Mouse (Mus musculus): ENCODE results near the gene Lingo1. TPM values are rescaled to one million over a fixed set of nuclear protein-coding genes. Genes with fewer than 3 reads are reported as not detected.

Lingo1 gene
- polyA plus RNA-seq, 1 experiment from 2014 or later: 1.0 TPM

DNA sequence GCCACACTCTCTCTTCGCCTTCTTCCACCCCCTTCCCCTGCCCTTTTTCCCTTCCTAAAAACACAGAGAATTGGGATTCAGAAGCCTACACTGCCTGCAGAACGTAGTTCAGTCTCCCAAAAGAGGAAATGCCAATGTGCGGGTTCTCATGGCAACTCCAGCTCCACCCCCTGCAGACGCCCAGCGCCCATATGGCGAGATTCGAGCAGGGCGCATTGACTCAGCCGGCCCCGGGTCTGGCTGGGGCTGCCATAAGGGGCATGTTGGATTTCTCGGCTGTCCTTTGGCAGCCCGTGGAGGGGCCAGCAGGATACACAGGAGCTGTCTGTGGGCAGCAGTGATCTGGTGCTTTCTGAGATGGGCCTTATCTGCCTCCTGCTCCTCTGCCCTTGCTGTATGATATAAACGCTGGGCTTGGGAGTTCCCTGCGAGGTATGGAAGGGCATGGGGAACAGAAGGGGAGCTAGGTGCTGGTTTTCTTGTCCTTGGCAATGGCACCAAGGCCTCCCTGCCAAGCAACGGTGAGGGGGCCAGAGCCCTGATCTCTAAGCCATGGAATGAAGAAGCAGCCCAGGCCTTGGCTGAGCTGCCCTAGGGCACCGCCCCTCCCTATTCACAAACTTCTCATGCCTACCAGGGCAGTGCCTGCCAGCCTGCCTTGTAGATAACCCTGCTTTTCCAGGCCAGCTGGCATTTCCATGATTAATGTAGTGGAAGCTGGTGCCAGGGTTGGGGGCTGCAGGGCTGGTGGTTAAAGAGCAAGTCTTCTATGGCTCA is 139.3 kb downstream of the Lingo1 start:
- WGBS: 47% methylated on average over 16 of the region's 16 CpGs
- H3K4me3 ChIP-seq (ENCODE audit: low read length): no peak overlapping the region
- no peaks in the 10 kb centered on the region for H3K4me1 ChIP-seq (ENCODE audit: control insufficient read depth, insufficient read depth, low read length)
- H3K27me3 ChIP-seq (replicated peaks; ENCODE audit: control insufficient read depth, insufficient read depth, low read length): no peaks in the 10 kb centered on the region
- no peak overlapping the region for H3K27ac ChIP-seq (ENCODE audit: low read length)
- no peak overlapping the region for H3K9ac ChIP-seq (ENCODE audit: low read depth, low read length)
- no peak overlapping the region for H3K4me2 ChIP-seq (ENCODE audit: low read depth, low read length)
- ATAC-seq: no peak
- no peaks in the 10 kb centered on the region for H3K36me3 ChIP-seq (ENCODE audit: control insufficient read depth, insufficient read depth, low read length)
- no peaks in the 10 kb centered on the region for H3K9me3 ChIP-seq (ENCODE audit: control insufficient read depth, low read length)

DNA sequence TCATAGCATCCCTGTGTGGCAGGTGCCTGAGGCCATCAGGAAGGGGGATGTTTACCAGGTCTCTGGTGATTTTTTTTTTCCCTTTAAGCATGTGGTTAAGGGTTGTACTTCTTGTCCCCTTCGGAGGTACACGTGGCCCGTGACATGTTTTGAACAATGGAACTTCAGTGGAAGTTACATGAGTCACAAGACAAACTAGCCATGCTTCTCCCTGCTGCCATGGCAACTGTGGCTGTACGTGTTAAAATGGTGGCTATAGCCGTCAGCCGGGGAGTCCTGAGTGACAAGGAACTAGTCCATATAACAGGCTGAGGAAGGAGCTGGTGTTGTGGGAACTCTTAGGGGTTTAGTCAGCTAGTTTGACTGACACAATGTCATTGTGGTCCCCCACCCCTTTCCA is 141.1 kb downstream of the Lingo1 start:
- no peaks in the 10 kb centered on the region for H3K9me3 ChIP-seq (ENCODE audit: control insufficient read depth, low read length)
- no peak for ATAC-seq
- H3K4me2 ChIP-seq (ENCODE audit: low read depth, low read length): no peak overlapping the region
- no peak overlapping the region for H3K4me3 ChIP-seq (ENCODE audit: low read length)
- H3K4me1 ChIP-seq (ENCODE audit: control insufficient read depth, insufficient read depth, low read length): no peaks in the 10 kb centered on the region
- no peaks in the 10 kb centered on the region for H3K36me3 ChIP-seq (ENCODE audit: control insufficient read depth, insufficient read depth, low read length)
- no peak overlapping the region for H3K27ac ChIP-seq (ENCODE audit: low read length)
- H3K27me3 ChIP-seq (replicated peaks; ENCODE audit: control insufficient read depth, insufficient read depth, low read length): no peaks in the 10 kb centered on the region
- 67% methylated on average over 6 of the region's 6 CpGs for WGBS
- no peak overlapping the region for H3K9ac ChIP-seq (ENCODE audit: low read depth, low read length)

DNA sequence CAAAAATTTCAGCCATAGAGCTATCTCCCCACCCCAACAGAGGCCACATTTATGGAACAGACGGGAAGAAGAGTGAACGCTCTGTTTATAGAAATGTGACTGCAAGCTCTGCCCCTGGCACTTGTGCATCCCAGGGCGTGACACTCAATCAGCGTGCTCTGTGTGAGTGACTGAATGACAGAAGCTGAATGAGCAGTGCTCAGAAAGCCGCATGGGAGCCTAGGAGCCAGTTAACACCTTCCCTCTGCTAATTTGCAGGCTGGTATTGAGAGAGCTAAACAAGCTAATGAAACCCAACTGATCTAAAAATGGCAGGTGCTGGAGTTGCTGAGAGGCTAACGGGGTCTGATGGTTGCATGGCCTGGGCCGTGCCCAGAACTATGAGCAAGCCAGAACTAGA is 143.7 kb downstream of the Lingo1 start:
- ATAC-seq: no peak
- Histone ChIP-seq H3K27me3 (replicated peaks; ENCODE audit: control insufficient read depth, insufficient read depth, low read length) (no peaks in the 10 kb centered on the region), H3K9ac (ENCODE audit: low read depth, low read length) (no peak overlapping the region), H3K4me2 (ENCODE audit: low read depth, low read length) (no peak overlapping the region), H3K9me3 (ENCODE audit: control insufficient read depth, low read length) (no peaks in the 10 kb centered on the region), H3K27ac (ENCODE audit: low read length) (no peak overlapping the region), H3K4me1 (ENCODE audit: control insufficient read depth, insufficient read depth, low read length) (no peaks in the 10 kb centered on the region; the same call in 1 of the 2 replicates), H3K36me3 (ENCODE audit: control insufficient read depth, insufficient read depth, low read length) (no peaks in the 10 kb centered on the region), H3K4me3 (ENCODE audit: low read length) (no peak overlapping the region)
- 75% methylated on average over 7 of the region's 7 CpGs for WGBS

DNA sequence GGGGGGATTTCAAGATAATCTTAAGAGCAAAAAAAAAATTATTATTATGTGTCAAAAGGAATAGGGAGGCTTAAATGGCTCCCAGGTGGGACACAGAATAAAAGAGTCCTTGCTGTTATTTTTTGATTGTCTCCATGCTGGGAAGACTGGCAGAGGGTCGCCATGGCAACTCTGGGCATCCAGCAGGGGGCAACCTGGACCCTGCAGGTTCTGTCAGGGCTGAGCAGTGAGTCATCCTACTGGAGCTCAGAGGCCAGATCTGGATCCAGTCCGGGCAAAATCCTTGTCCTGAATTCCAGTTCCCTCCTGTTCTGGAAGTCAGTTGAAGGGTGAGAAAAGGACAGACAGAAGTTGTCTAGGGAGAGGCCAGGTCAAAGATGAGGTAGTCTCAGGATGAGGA is 144.7 kb downstream of the Lingo1 start:
- 37% methylated on average over 2 of the region's 2 CpGs for WGBS
- Histone ChIP-seq H3K27ac (ENCODE audit: low read length) (no peak overlapping the region), H3K36me3 (ENCODE audit: control insufficient read depth, insufficient read depth, low read length) (no peaks in the 10 kb centered on the region), H3K9ac (ENCODE audit: low read depth, low read length) (no peak overlapping the region), H3K4me1 (ENCODE audit: control insufficient read depth, insufficient read depth, low read length) (no peaks in the 10 kb centered on the region; the same call in 1 of the 2 replicates), H3K4me3 (ENCODE audit: low read length) (no peak overlapping the region), H3K4me2 (ENCODE audit: low read depth, low read length) (no peak overlapping the region), H3K9me3 (ENCODE audit: control insufficient read depth, low read length) (no peaks in the 10 kb centered on the region), H3K27me3 (replicated peaks; ENCODE audit: control insufficient read depth, insufficient read depth, low read length) (no peaks in the 10 kb centered on the region)
- ATAC-seq: no peak

DNA sequence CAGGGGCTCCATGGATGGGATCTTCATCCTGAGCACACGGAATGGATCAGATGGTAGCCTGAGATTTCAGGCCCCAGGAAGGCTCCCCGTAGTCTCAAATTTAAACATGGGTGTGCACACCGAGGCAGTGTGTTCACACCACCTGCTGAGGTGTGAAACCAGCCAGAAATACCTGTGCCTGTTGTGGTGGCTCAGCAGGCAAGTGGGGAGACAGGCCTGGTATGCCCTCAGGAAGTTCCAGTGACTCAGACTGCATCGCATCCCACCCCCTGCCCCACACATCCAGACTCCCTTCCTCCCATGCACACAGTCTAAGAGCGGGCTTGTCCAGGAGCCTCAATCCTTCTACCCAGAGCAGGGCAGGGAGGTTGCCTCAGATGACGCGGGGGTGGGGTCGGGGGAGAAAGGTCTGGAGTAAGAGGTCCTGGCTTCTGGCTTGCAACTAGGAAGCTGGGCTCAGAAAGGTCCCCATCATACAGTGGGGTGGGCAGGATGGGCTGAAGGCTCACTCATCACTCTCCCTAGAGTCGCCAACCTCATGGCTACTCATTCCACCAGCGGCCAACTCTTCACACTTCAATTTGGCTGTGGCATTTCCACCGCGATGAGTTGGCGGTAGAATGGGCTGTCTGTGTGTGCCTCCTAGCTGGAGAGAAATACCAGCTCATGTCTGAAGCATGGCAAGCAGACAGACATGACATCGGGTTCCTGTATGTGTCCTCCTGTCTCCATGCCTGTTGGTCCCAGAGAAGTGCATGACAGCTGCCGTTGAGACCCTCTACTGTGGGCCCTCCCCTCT is 149.8 kb downstream of the Lingo1 start:
- H3K4me2 ChIP-seq (ENCODE audit: low read depth, low read length): no peak overlapping the region
- H3K9me3 ChIP-seq (ENCODE audit: control insufficient read depth, low read length): no peaks in the 10 kb centered on the region
- H3K27me3 ChIP-seq (replicated peaks; ENCODE audit: control insufficient read depth, insufficient read depth, low read length): no peaks in the 10 kb centered on the region
- no peaks in the 10 kb centered on the region for H3K36me3 ChIP-seq (ENCODE audit: control insufficient read depth, insufficient read depth, low read length)
- WGBS: 88% methylated on average over 15 of the region's 15 CpGs
- no peak overlapping the region for H3K9ac ChIP-seq (ENCODE audit: low read depth, low read length)
- ATAC-seq: no peak
- no peak overlapping the region for H3K27ac ChIP-seq (ENCODE audit: low read length)
- H3K4me3 ChIP-seq (ENCODE audit: low read length): no peak overlapping the region
- H3K4me1 ChIP-seq (ENCODE audit: control insufficient read depth, insufficient read depth, low read length): no peaks in the 10 kb centered on the region; the same call in 1 of the 2 replicates

DNA sequence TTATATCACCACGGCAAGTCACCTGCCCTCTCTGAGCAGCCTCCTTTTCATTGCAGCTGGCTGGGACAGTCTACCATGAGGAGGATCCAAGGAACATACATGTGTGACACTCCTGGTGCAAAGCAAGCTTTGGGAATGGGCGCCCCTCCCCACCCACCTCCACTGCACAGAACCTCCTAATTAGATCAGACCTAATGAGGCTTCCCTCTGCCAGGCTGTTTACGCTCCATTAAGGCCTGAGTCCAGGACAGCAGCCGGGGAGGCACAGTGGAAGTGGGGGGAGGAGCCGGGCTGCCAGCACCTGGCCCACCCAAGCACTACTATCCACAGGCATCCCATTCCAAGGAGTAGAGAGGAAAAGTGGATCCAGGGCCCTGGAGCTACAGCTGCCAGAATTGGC is 152.8 kb downstream of the Lingo1 start:
- H3K4me1 ChIP-seq (ENCODE audit: control insufficient read depth, insufficient read depth, low read length): no peaks in the 10 kb centered on the region
- no peak overlapping the region for H3K4me2 ChIP-seq (ENCODE audit: low read depth, low read length)
- no peak for ATAC-seq
- no peak overlapping the region for H3K4me3 ChIP-seq (ENCODE audit: low read length)
- H3K9ac ChIP-seq (ENCODE audit: low read depth, low read length): no peak overlapping the region
- 0 out of 2 replicates have a peak, but pooled peaks cover 3% of the 10 kb centered on the region for H3K27me3 ChIP-seq (replicated peaks; ENCODE audit: control insufficient read depth, insufficient read depth, low read length)
- H3K36me3 ChIP-seq (ENCODE audit: control insufficient read depth, insufficient read depth, low read length): no peaks in the 10 kb centered on the region
- WGBS: 49% methylated on average over 5 of the region's 5 CpGs
- no peaks in the 10 kb centered on the region for H3K9me3 ChIP-seq (ENCODE audit: control insufficient read depth, low read length)
- H3K27ac ChIP-seq (ENCODE audit: low read length): no peak overlapping the region

DNA sequence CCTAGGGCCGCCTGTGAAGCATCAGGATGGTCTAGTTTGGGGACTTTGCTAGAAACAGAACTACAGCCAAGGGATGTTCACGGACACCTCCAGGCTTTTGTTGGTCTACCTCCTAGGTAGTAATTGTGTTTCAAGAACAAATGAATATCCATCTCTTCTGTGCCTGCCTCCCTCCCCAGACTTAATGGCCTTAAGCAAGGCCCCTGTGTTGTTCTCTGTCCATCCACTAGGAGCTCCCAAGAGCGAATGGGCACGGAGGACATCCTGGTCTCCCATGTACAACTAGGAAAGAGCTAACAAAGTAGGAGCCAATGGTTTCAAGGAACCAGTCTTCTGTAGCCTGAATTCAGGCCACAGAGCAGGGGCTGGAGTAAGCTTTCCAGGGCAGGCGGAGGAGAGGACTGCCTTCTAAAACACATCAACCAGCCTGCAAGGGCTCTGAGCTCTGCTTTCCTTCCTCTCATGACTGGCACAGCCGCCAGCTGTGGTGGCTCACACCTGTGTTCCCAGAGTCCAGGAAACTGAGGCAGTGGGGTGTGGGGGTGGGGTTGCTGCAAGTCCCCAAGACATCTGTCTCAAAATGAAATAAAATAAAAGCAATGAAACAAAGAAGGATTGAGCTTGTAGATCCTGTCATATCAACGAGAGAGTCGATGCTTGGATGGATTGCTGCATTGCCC is 157.9 kb downstream of the Lingo1 start:
- no peak for ATAC-seq
- 57% methylated on average over 8 of the region's 8 CpGs for WGBS
- no peak overlapping the region for H3K4me3 ChIP-seq (ENCODE audit: low read length)
- no peaks in the 10 kb centered on the region for H3K36me3 ChIP-seq (ENCODE audit: control insufficient read depth, insufficient read depth, low read length)
- H3K9me3 ChIP-seq (ENCODE audit: control insufficient read depth, low read length): no peaks in the 10 kb centered on the region
- peaks cover 45% of the 10 kb centered on the region for H3K27me3 ChIP-seq (replicated peaks; ENCODE audit: control insufficient read depth, insufficient read depth, low read length)
- no peak overlapping the region for H3K4me2 ChIP-seq (ENCODE audit: low read depth, low read length)
- no peak overlapping the region for H3K9ac ChIP-seq (ENCODE audit: low read depth, low read length)
- no peak overlapping the region for H3K27ac ChIP-seq (ENCODE audit: low read length)
- peaks cover 21% of the 10 kb centered on the region for H3K4me1 ChIP-seq (ENCODE audit: control insufficient read depth, insufficient read depth, low read length)

DNA sequence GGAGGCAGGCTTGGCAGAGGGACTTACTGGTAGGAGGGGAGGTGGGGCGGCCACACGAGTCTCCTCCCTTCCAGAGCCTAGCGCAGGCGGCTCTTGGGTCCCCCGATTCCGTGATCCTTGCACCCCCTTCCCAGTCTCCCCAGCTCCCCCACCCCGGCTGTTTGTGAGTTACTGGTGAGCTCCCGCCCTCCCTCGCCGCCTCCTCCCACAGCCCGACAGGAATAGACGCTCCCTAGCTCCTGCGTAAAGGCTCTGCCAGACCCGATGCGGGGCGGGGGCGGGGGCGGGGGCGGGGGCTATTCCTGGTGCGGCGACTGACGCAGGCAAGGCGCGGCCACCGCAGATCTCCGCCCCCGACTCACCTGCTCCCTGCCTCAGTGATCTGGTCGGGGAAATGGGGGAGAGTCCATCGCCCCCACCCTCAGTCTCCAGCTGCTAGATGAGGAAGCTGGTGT is 158.8 kb downstream of the Lingo1 start:
- Histone ChIP-seq H3K4me3 (ENCODE audit: low read length) (peak overlapping the region; percentile 9), H3K4me2 (ENCODE audit: low read depth, low read length) (peak overlapping the region; percentile 48), H3K4me1 (ENCODE audit: control insufficient read depth, insufficient read depth, low read length) (peaks cover 21% of the 10 kb centered on the region), H3K27ac (ENCODE audit: low read length) (no peak overlapping the region), H3K36me3 (ENCODE audit: control insufficient read depth, insufficient read depth, low read length) (no peaks in the 10 kb centered on the region), H3K9me3 (ENCODE audit: control insufficient read depth, low read length) (no peaks in the 10 kb centered on the region), H3K27me3 (replicated peaks; ENCODE audit: control insufficient read depth, insufficient read depth, low read length) (peaks cover 49% of the 10 kb centered on the region), H3K9ac (ENCODE audit: low read depth, low read length) (no peak overlapping the region)
- no peak for ATAC-seq
- WGBS: 2% methylated on average over 29 of the region's 29 CpGs

DNA sequence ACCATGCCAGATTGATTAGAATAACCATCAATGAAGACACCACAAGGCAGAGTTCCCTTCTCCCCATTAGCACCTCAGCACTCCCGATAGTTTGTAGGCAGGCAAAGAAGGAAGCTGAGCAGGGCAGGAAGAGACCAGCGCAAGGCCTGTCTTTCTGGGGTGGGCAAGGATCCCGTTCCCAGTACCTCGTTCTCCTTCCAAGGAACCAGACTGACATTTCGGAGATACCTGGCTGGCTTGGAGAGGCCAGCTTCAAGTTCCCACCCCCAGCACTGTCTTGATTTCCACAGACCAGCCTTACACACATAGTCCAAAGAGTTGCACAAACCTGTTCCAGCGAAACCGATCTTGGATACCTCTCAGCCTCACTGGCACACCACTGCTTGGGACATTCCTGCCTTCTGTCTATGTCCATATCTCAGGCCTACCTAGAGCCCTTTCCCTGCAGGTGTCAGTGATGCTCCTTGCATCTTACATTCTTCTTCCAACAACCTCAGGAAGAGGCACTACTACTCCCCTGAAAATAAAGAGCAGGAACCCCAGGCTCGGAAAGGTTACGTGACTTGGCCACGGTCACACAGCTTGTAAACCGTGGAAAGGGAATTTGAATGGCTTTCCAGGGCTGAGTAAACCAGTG is 159.4 kb downstream of the Lingo1 start:
- 50% methylated on average over 11 of the region's 11 CpGs for WGBS
- Histone ChIP-seq H3K36me3 (ENCODE audit: control insufficient read depth, insufficient read depth, low read length) (no peaks in the 10 kb centered on the region), H3K4me1 (ENCODE audit: control insufficient read depth, insufficient read depth, low read length) (peaks cover 21% of the 10 kb centered on the region), H3K27me3 (replicated peaks; ENCODE audit: control insufficient read depth, insufficient read depth, low read length) (peaks cover 49% of the 10 kb centered on the region), H3K9ac (ENCODE audit: low read depth, low read length) (no peak overlapping the region), H3K4me3 (ENCODE audit: low read length) (peak overlapping the region; percentile 9; the same call in 1 of the 2 replicates), H3K9me3 (ENCODE audit: control insufficient read depth, low read length) (no peaks in the 10 kb centered on the region), H3K4me2 (ENCODE audit: low read depth, low read length) (peak overlapping the region; percentile 48; the same call in 1 of the 2 replicates), H3K27ac (ENCODE audit: low read length) (no peak overlapping the region)
- ATAC-seq: no peak

All from intestine, embryonic 16.5 days (tissue).